Mouse (Mus musculus): ENCODE measurements around the gene Fthl17b. TPM values are rescaled to one million over a fixed set of nuclear protein-coding genes. Genes with fewer than 3 reads are reported as not detected.

Fthl17b gene
- polyA plus RNA-seq, 1 experiment from 2014 or later = not detected

DNA sequence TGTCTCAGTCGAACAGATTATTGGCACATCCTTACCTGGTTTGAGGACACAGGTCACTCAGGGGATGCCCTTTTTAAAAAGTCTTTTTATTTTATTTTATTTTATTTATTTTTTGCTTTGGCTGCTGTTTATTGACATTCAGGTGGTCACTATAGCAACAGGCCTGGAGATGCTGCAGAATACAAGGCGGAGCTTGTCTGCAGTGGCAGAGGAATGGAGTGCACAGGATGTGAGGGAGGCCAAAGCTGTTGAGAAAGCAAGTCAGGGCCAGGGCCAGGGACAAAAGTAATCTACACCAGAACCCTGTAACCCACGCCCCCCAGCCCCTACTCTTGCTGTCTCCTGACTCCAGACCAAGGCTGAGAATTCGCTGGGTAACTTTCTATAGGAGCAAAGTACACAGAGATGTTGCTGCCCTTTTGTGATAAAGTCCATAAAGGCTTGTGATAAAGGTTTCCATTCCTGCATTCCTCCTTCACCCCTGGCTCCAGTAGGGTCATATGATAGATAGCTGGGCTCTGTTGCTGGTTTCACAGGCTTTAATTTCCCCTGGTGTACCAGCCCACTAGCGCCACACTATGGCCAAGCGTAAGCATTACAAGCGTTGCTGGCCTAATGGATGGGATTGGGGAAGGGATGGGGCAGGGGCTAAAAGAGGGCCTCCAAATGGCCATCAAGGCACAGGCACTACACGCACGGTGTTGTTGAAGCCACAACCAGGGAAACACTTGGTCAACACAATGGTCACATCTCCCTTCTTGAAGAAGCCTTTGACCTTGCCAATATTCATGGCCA is 40.8 kb downstream of the Fthl17b start:
- ATAC-seq = no peak
- Histone ChIP-seq H3K27me3 (ENCODE audit: insufficient read depth, low read length) (no peaks in the 10 kb centered on the region), H3K4me1 (ENCODE audit: insufficient read depth) (no peaks in the 10 kb centered on the region), H3K9ac (replicated peaks) (no peak overlapping the region), H3K9me3 (ENCODE audit: low read length) (no peaks in the 10 kb centered on the region), H3K4me3 (ENCODE audit: low read depth, low read length) (no peak overlapping the region), H3K36me3 (replicated peaks; ENCODE audit: insufficient read depth, low read length) (no peaks in the 10 kb centered on the region), H3K4me2 (ENCODE audit: low read depth, low read length) (no peak overlapping the region), H3K27ac (ENCODE audit: low read depth) (no peak overlapping the region)
- WGBS (ENCODE audit: insufficient replicate concordance) = 44% methylated on average over 9 of the region's 9 CpGs
- no peak for DNase-seq
- TF ChIP-seq CTCF (IDR thresholded peaks at IDR 0.05; ENCODE audit: low read depth) (peak; percentile 34), EP300 (IDR thresholded peaks at IDR 0.05; ENCODE audit: low read depth) (no peak)

DNA sequence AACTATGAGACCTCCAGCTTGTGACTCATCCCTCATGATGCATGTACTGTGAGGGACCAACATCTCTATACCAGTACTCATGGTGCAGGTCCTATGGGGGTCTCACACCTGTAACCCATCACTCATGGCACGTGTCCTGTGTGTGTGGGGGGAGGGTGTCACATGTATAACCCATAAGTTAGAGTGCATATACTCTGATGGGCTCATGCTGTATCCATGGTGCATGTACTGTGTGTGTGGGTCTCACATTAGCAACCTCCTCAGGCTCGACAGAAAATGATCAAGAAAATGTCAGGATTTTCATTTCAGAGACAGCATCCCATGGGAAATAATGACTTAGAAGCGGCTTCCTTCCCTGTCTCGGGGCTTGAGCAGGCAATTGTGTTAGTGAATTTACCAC is 41.7 kb downstream of the Fthl17b start:
- no peak overlapping the region for H3K9ac ChIP-seq (replicated peaks)
- H3K27ac ChIP-seq (ENCODE audit: low read depth) = no peak overlapping the region
- DNase-seq (no peak), ATAC-seq (no peak)
- H3K36me3 ChIP-seq (replicated peaks; ENCODE audit: insufficient read depth, low read length) = no peaks in the 10 kb centered on the region
- no peaks in the 10 kb centered on the region for H3K9me3 ChIP-seq (ENCODE audit: low read length)
- TF ChIP-seq EP300 (IDR thresholded peaks at IDR 0.05; ENCODE audit: low read depth) (no peak), CTCF (IDR thresholded peaks at IDR 0.05; ENCODE audit: low read depth) (no peak)
- H3K4me1 ChIP-seq (ENCODE audit: insufficient read depth) = no peaks in the 10 kb centered on the region
- no peak overlapping the region for H3K4me3 ChIP-seq (ENCODE audit: low read depth, low read length)
- no peak overlapping the region for H3K4me2 ChIP-seq (ENCODE audit: low read depth, low read length)
- WGBS (ENCODE audit: insufficient replicate concordance) = 51% methylated on average over 4 of the region's 4 CpGs
- no peaks in the 10 kb centered on the region for H3K27me3 ChIP-seq (ENCODE audit: insufficient read depth, low read length)

Other genes starting within 250 kb of the Fthl17b start
- not detected in 2 replicates for gene Ssx9, start 214.5 kb downstream of the Fthl17b start, polyA plus RNA-seq (2015; fragmentation: Nextera tagmentation; extraction: Ambion mirVana)
- not detected in 2 replicates for gene Ssxb5, start 159.3 kb downstream of the Fthl17b start, polyA plus RNA-seq (2015; fragmentation: Nextera tagmentation; extraction: Ambion mirVana)
- not detected in 2 replicates for gene Gm6592, start 119.0 kb downstream of the Fthl17b start, polyA plus RNA-seq (2015; fragmentation: Nextera tagmentation; extraction: Ambion mirVana)
- not detected in 2 replicates for gene Gm5751, start 88.7 kb downstream of the Fthl17b start, polyA plus RNA-seq (2015; fragmentation: Nextera tagmentation; extraction: Ambion mirVana)
- 0.18 and 0.39 TPM in 2 replicates for gene B630019K06Rik, start 70.6 kb downstream of the Fthl17b start, polyA plus RNA-seq (2015; fragmentation: Nextera tagmentation; extraction: Ambion mirVana)
- not detected in 2 replicates for gene Fthl17c, start 13.6 kb upstream of the Fthl17b start, polyA plus RNA-seq (2015; fragmentation: Nextera tagmentation; extraction: Ambion mirVana)
- gene Fthl17d, start 23.8 kb upstream of the Fthl17b start, polyA plus RNA-seq (2015; fragmentation: Nextera tagmentation; extraction: Ambion mirVana) = not detected in 2 replicates
- gene Fthl17e, start 70.5 kb upstream of the Fthl17b start, polyA plus RNA-seq (2015; fragmentation: Nextera tagmentation; extraction: Ambion mirVana) = not detected in 2 replicates
- not detected in 2 replicates for gene Fthl17f, start 100.0 kb upstream of the Fthl17b start, polyA plus RNA-seq (2015; fragmentation: Nextera tagmentation; extraction: Ambion mirVana)
- not detected in 2 replicates for gene 4930402K13Rik, start 141.6 kb upstream of the Fthl17b start, polyA plus RNA-seq (2015; fragmentation: Nextera tagmentation; extraction: Ambion mirVana)
- 0.09 and 0.13 TPM in 2 replicates for gene Lancl3, start 236.9 kb upstream of the Fthl17b start, polyA plus RNA-seq (2015; fragmentation: Nextera tagmentation; extraction: Ambion mirVana)